Mouse (Mus musculus): ENCODE measurements around the gene Lamtor5. TPM values are rescaled to one million over a fixed set of nuclear protein-coding genes. Genes with fewer than 3 reads are reported as not detected.

Lamtor5 gene
- polyA plus RNA-seq, 1 experiment from 2014 or later, result 225 TPM

GRCm38 (mm10) chr3:107249042-107249441, 29.6 kb upstream of the Lamtor5 start:
- no peaks in the 10 kb centered on the region for H3K36me3 ChIP-seq
- DNase-seq (ENCODE audit: low spot score), result no peak
- H3K4me1 ChIP-seq (replicated peaks), result 0 out of 2 replicates have a peak, but pooled peaks cover 4% of the 10 kb centered on the region
- H3K4me3 ChIP-seq, result no peak overlapping the region
- peaks cover 11% of the 10 kb centered on the region for H3K27me3 ChIP-seq (ENCODE audit: insufficient read depth, poor library complexity, severe bottlenecking)
- no peaks in the 10 kb centered on the region for H3K9me3 ChIP-seq
- no peak overlapping the region for H3K27ac ChIP-seq
- WGBS, result 60% methylated on average over 3 of the region's 3 CpGs

- Histone ChIP-seq H3K27ac (no peak overlapping the region), H3K4me1 (replicated peaks) (0 out of 2 replicates have a peak, but pooled peaks cover 4% of the 10 kb centered on the region), H3K9me3 (no peaks in the 10 kb centered on the region), H3K4me3 (no peak overlapping the region), H3K27me3 (ENCODE audit: insufficient read depth, poor library complexity, severe bottlenecking) (peaks cover 4% of the 10 kb centered on the region; the same call in 1 of the 2 replicates), H3K36me3 (no peaks in the 10 kb centered on the region)
- no peak for DNase-seq (ENCODE audit: low spot score)
- WGBS, result 84% methylated on average over 2 of the region's 2 CpGs
Observed at GRCm38 (mm10) chr3:107250320-107250719, 28.3 kb upstream of the Lamtor5 start.

- Histone ChIP-seq H3K4me1 (replicated peaks) (0 out of 2 replicates have a peak, but pooled peaks cover 4% of the 10 kb centered on the region), H3K36me3 (no peaks in the 10 kb centered on the region), H3K27me3 (ENCODE audit: insufficient read depth, poor library complexity, severe bottlenecking) (peaks cover 4% of the 10 kb centered on the region; the same call in 1 of the 2 replicates), H3K27ac (no peak overlapping the region), H3K4me3 (no peak overlapping the region), H3K9me3 (no peaks in the 10 kb centered on the region)
- no peak for DNase-seq (ENCODE audit: low spot score)
- WGBS, result 79% methylated on average over 4 of the region's 4 CpGs
Observed at GRCm38 (mm10) chr3:107252035-107252434, 26.6 kb upstream of the Lamtor5 start.

GRCm38 (mm10) chr3:107253925-107254324, 24.7 kb upstream of the Lamtor5 start:
- peaks cover 4% of the 10 kb centered on the region; the same call in 1 of the 2 replicates for H3K27me3 ChIP-seq (ENCODE audit: insufficient read depth, poor library complexity, severe bottlenecking)
- DNase-seq (ENCODE audit: low spot score), result no peak
- H3K9me3 ChIP-seq, result no peaks in the 10 kb centered on the region
- no peak overlapping the region for H3K27ac ChIP-seq
- H3K36me3 ChIP-seq, result no peaks in the 10 kb centered on the region
- 87% methylated on average over 5 of the region's 5 CpGs for WGBS
- H3K4me3 ChIP-seq, result no peak overlapping the region
- H3K4me1 ChIP-seq (replicated peaks), result no peaks in the 10 kb centered on the region

- Histone ChIP-seq H3K27me3 (ENCODE audit: insufficient read depth, poor library complexity, severe bottlenecking) (peaks cover 4% of the 10 kb centered on the region; the same call in 1 of the 2 replicates), H3K36me3 (no peaks in the 10 kb centered on the region), H3K27ac (no peak overlapping the region), H3K4me1 (replicated peaks) (peaks cover 6% of the 10 kb centered on the region), H3K9me3 (no peaks in the 10 kb centered on the region), H3K4me3 (no peak overlapping the region)
- 82% methylated on average over 3 of the region's 3 CpGs for WGBS
- DNase-seq (ENCODE audit: low spot score), result no peak
Observed at GRCm38 (mm10) chr3:107255992-107256391, 22.7 kb upstream of the Lamtor5 start.

GRCm38 (mm10) chr3:107256724-107257123, 21.9 kb upstream of the Lamtor5 start:
- Histone ChIP-seq H3K4me3 (no peak overlapping the region), H3K27ac (no peak overlapping the region), H3K9me3 (no peaks in the 10 kb centered on the region), H3K36me3 (no peaks in the 10 kb centered on the region), H3K27me3 (ENCODE audit: insufficient read depth, poor library complexity, severe bottlenecking) (peaks cover 4% of the 10 kb centered on the region; the same call in 1 of the 2 replicates), H3K4me1 (replicated peaks) (peaks cover 13% of the 10 kb centered on the region)
- WGBS, result 80% methylated on average over 7 of the region's 7 CpGs
- DNase-seq (ENCODE audit: low spot score), result no peak

- WGBS, result 73% methylated on average over 5 of the region's 5 CpGs
- DNase-seq (ENCODE audit: low spot score), result no peak
- Histone ChIP-seq H3K4me3 (no peak overlapping the region), H3K27ac (no peak overlapping the region), H3K9me3 (no peaks in the 10 kb centered on the region), H3K4me1 (replicated peaks) (peaks cover 14% of the 10 kb centered on the region), H3K36me3 (no peaks in the 10 kb centered on the region), H3K27me3 (ENCODE audit: insufficient read depth, poor library complexity, severe bottlenecking) (peaks cover 4% of the 10 kb centered on the region; the same call in 1 of the 2 replicates)
Observed at GRCm38 (mm10) chr3:107257924-107258323, 20.7 kb upstream of the Lamtor5 start.

GRCm38 (mm10) chr3:107260956-107261850, 17.5 kb upstream of the Lamtor5 start:
- Histone ChIP-seq H3K36me3 (no peaks in the 10 kb centered on the region), H3K4me1 (replicated peaks) (peaks cover 14% of the 10 kb centered on the region), H3K9me3 (no peaks in the 10 kb centered on the region), H3K27me3 (ENCODE audit: insufficient read depth, poor library complexity, severe bottlenecking) (no peaks in the 10 kb centered on the region), H3K27ac (peak overlapping the region; percentile 64), H3K4me3 (no peak overlapping the region)
- WGBS, result 48% methylated on average over 8 of the region's 8 CpGs
- peak; percentile 36 for DNase-seq (ENCODE audit: low spot score)

GRCm38 (mm10) chr3:107261851-107262165, 16.9 kb upstream of the Lamtor5 start:
- no peaks in the 10 kb centered on the region for H3K36me3 ChIP-seq
- no peaks in the 10 kb centered on the region for H3K9me3 ChIP-seq
- DNase-seq (ENCODE audit: low spot score), result no peak
- no peak overlapping the region for H3K27ac ChIP-seq
- no peaks in the 10 kb centered on the region for H3K27me3 ChIP-seq (ENCODE audit: insufficient read depth, poor library complexity, severe bottlenecking)
- peaks cover 14% of the 10 kb centered on the region for H3K4me1 ChIP-seq (replicated peaks)
- no peak overlapping the region for H3K4me3 ChIP-seq
- 62% methylated on average over 7 of the region's 7 CpGs for WGBS

- 86% methylated on average over 2 of the region's 2 CpGs for WGBS
Observed at GRCm38 (mm10) chr3:107266814-107267345, 11.8 kb upstream of the Lamtor5 start.

GRCm38 (mm10) chr3:107272433-107272832, 6.2 kb upstream of the Lamtor5 start:
- Histone ChIP-seq H3K27me3 (ENCODE audit: insufficient read depth, poor library complexity, severe bottlenecking) (no peaks in the 10 kb centered on the region), H3K4me3 (no peak overlapping the region), H3K4me1 (replicated peaks) (no peaks in the 10 kb centered on the region), H3K36me3 (no peaks in the 10 kb centered on the region), H3K27ac (no peak overlapping the region), H3K9me3 (no peaks in the 10 kb centered on the region)
- no peak for DNase-seq (ENCODE audit: low spot score)
- WGBS, result 84% methylated on average over 3 of the region's 3 CpGs

More at GRCm38 (mm10) chr3:107266814-107267345, 11.8 kb upstream of the Lamtor5 start:
- no peak overlapping the region for H3K4me3 ChIP-seq
- no peaks in the 10 kb centered on the region for H3K36me3 ChIP-seq
- no peaks in the 10 kb centered on the region for H3K27me3 ChIP-seq (ENCODE audit: insufficient read depth, poor library complexity, severe bottlenecking)
- H3K9me3 ChIP-seq, result no peaks in the 10 kb centered on the region
- no peaks in the 10 kb centered on the region; the same call in 1 of the 2 replicates for H3K4me1 ChIP-seq (replicated peaks)
- no peak overlapping the region for H3K27ac ChIP-seq
- no peak for DNase-seq (ENCODE audit: low spot score)

- H3K9me3 ChIP-seq, result no peaks in the 10 kb centered on the region
- DNase-seq (ENCODE audit: low spot score), result peak; percentile 58
- no peak overlapping the region for H3K27ac ChIP-seq
- peaks cover 5% of the 10 kb centered on the region; the same call in 1 of the 2 replicates for H3K4me1 ChIP-seq (replicated peaks)
- 17% methylated on average over 3 of the region's 3 CpGs for WGBS
- H3K27me3 ChIP-seq (ENCODE audit: insufficient read depth, poor library complexity, severe bottlenecking), result no peaks in the 10 kb centered on the region
- no peak overlapping the region for H3K4me3 ChIP-seq
- H3K36me3 ChIP-seq, result no peaks in the 10 kb centered on the region
Observed at GRCm38 (mm10) chr3:107273820-107274219, 4.8 kb upstream of the Lamtor5 start.

GRCm38 (mm10) chr3:107275351-107275750, 3.3 kb upstream of the Lamtor5 start:
- WGBS, result 63% methylated on average over 5 of the region's 5 CpGs
- peaks cover 15% of the 10 kb centered on the region for H3K4me1 ChIP-seq (replicated peaks)
- no peaks in the 10 kb centered on the region for H3K9me3 ChIP-seq
- H3K4me3 ChIP-seq, result no peak overlapping the region
- no peaks in the 10 kb centered on the region for H3K36me3 ChIP-seq
- DNase-seq (ENCODE audit: low spot score), result no peak
- no peak overlapping the region for H3K27ac ChIP-seq
- no peaks in the 10 kb centered on the region for H3K27me3 ChIP-seq (ENCODE audit: insufficient read depth, poor library complexity, severe bottlenecking)

Measured in hindbrain, embryonic 10.5 days (tissue).